In the genomic region with DNA sequence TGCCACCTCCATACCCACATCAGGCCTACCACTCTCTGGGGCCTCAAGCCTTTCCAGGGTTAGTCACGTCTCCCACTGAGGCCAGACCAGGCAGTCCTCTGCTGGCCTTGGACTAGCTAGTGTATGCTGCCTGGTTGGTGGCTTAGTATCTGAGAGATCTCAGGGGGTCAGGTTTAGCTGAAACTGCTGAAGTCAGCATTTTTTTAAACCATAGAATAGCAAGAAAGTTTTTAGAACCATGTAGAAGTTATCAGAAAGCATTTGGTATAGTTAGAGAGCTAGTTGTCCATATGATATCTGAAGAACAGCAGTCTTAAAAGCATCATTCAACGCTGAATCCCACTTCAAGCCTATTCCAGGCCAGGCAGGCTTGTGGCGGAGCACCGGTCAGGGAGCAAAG, we compare ENCODE assay signal across 3 mouse cellular contexts.
A peak's percentile ranks its signal among the peaks of the same experiment; 100 is the strongest.
TF ChIP-seq lines count a peak whose summit lies in the region.

No protein-coding gene starts in this region.

TF ChIP-seq in CH12.LX, 34 proteins besides CTCF, POLR2A, EP300 and RAD21:
- peak; percentile 91 for TF ChIP-seq MAFK (IDR thresholded peaks at IDR 0.05; ENCODE audit: insufficient replicate concordance, low read length)
- no peak for TF ChIP-seq POLR2AphosphoS2 (IDR thresholded peaks at IDR 0.05; ENCODE audit: low read depth, low read length)
- TF ChIP-seq RCOR1 (conservative IDR thresholded peaks at IDR 0.05; ENCODE audit: low read depth, low read length): no peak
- TF ChIP-seq USF2 (conservative IDR thresholded peaks at IDR 0.05; ENCODE audit: low read depth, low read length): no peak
- no peak for TF ChIP-seq KAT2A (IDR thresholded peaks at IDR 0.05; ENCODE audit: insufficient replicate concordance, low read length)
- TF ChIP-seq JUN (IDR thresholded peaks at IDR 0.05; ENCODE audit: insufficient read depth, low read depth, low read length): no peak
- TF ChIP-seq ZC3H11A (IDR thresholded peaks at IDR 0.05; ENCODE audit: low read depth, low read length): no peak

TF ChIP-seq in ES-E14, 5 proteins besides CTCF, POLR2A, EP300 and RAD21 (continued from another document):
- no peak for TF ChIP-seq ZNF384 (IDR thresholded peaks at IDR 0.05; ENCODE audit: low read depth, low read length)

TF ChIP-seq in MEL, 35 proteins besides CTCF, POLR2A, EP300 and RAD21 (continued from another document):
- TF ChIP-seq USF2 (IDR thresholded peaks at IDR 0.05; ENCODE audit: borderline replicate concordance in 1 of 2, insufficient read depth in 1 of 2, low read depth in 1 of 2, low read length in 2 of 2) (no peak), TCF12 (IDR thresholded peaks at IDR 0.05; ENCODE audit: low read depth, low read length) (no peak), TBP (IDR thresholded peaks at IDR 0.05; ENCODE audit: low read depth, low read length) (no peak), MYC (IDR thresholded peaks at IDR 0.05; ENCODE audit: low read depth, low read length) (no peak), ZC3H11A (IDR thresholded peaks at IDR 0.05; ENCODE audit: low read depth, low read length) (no peak), GABPA (IDR thresholded peaks at IDR 0.05; ENCODE audit: low read depth, low read length) (no peak)
